Comparison of ENCODE assay signal across 10 mouse cellular contexts in the genomic region with DNA sequence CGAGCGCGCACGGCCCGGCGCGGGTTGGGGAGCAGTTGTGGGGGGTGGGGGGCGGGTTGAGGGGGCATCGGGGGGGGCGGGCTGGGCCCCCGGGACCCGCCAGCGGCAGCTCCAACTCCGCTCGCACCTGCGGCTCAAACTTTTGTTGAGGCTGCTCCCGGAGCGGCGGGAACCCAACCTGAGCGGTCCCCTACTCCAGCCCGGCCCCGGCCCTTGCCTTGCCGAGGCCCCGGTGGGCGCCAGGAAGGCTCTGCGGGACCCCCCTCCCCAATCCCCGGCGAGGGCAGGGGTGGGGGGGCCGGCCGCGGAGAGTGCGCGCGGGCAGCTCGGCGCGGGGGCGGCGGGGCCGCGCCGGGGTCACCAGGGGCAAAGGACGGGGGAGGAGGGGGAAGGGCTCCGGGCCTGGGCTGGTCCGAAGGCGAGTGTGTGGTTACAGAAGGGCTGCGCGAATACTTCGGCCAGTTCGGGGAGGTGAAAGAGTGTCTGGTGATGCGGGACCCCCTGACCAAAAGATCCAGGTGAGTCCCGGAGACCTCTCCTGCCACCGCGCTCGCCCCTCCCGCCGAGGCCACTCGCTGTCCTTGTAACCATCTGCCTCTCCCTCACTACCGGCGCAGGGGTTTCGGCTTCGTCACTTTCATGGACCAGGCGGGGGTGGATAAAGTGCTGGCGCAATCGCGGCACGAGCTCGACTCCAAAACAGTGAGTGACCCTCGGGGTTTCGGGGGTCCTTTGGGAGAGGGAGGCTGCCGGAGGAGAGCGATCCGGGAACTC. TPM values are rescaled to one million over a fixed set of nuclear protein-coding genes. Genes with fewer than 3 reads are reported as not detected.
A peak's percentile ranks its signal among the peaks of the same experiment; 100 is the strongest.
DNase-seq lines count a peak whose midpoint lies in the region; ATAC-seq and TF ChIP-seq lines count a peak whose summit lies in the region.
"Had no signal": no experiment of that assay in that cellular context is flagged by ENCODE, and none has a peak within 500 bp of the region (broad histone marks: within the 10 kb centered on the region; RNA-seq: fewer than 3 reads in every experiment).

No protein-coding gene starts in this region.

- ATAC-seq in forebrain, embryonic 16.5 days = no peak
- no peak for ATAC-seq in liver, embryonic 14.5 days (ENCODE audit: insufficient read depth)

- peak overlapping the region; percentile 93 for H3K27ac ChIP-seq in forebrain, embryonic 16.5 days (ENCODE audit: low read length)
- H3K27ac ChIP-seq in liver, embryonic 14.5 days = no peak overlapping the region

- peaks cover 2% of the 10 kb centered on the region; the same call in 1 of the 2 replicates for H3K36me3 ChIP-seq in forebrain, embryonic 16.5 days (ENCODE audit: control insufficient read depth, insufficient read depth)
- H3K36me3 ChIP-seq in liver, embryonic 14.5 days (replicated peaks; ENCODE audit: control insufficient read depth, insufficient read depth, low read depth) = no peaks in the 10 kb centered on the region
- H3K36me3 ChIP-seq: G1E had no signal

- peak; percentile 24 for DNase-seq in gastrocnemius, postnatal 10 days
- no peak for DNase-seq in gastrocnemius, postnatal 14 days
- DNase-seq in R1 (ENCODE audit: low read depth, low spot score) = peak; percentile 37
- DNase-seq in liver, embryonic 14.5 days (ENCODE audit: low read depth in 3 of 3, low spot score in 3 of 3) = no peak
- DNase-seq in spleen, postnatal 14 days (ENCODE audit: low spot score in 2 of 2) = no peak
- DNase-seq in retina, embryonic 14.5 days (ENCODE audit: low spot score) = no peak
- DNase-seq in layer of hippocampus, adult 9-10 months (ENCODE audit: low spot score) = no peak

- no peak for TF ChIP-seq CTCF in liver, embryonic 14.5 days (IDR thresholded peaks at IDR 0.05; ENCODE audit: low read depth)

- H3K4me3 ChIP-seq in forebrain, embryonic 16.5 days (replicated peaks; ENCODE audit: low read length) = peak overlapping the region; percentile 97
- H3K4me3 ChIP-seq in liver, embryonic 14.5 days (ENCODE audit: insufficient read depth in 1 of 2, low read depth in 2 of 2, low read length in 2 of 2) = peak overlapping the region; percentile 39 to 51

- H3K4me2 ChIP-seq in forebrain, embryonic 16.5 days (ENCODE audit: low read length) = peak overlapping the region; percentile 92
- peak overlapping the region; percentile 54 for H3K4me2 ChIP-seq in liver, embryonic 14.5 days (ENCODE audit: low read depth)

- intact Hi-C loops in gastrocnemius, postnatal 14 days (cut with DNase I; ENCODE audit: low total_unique reads) = no loop called here

- peak overlapping the region; percentile 100 for H3K9ac ChIP-seq in forebrain, embryonic 16.5 days (replicated peaks; ENCODE audit: low read depth, low read length)
- no peak overlapping the region for H3K9ac ChIP-seq in liver, embryonic 14.5 days (replicated peaks)

- H3K9me3 ChIP-seq in forebrain, embryonic 16.5 days (ENCODE audit: control insufficient read depth, low read length) = no peaks in the 10 kb centered on the region
- no peaks in the 10 kb centered on the region for H3K9me3 ChIP-seq in liver, embryonic 14.5 days (ENCODE audit: control insufficient read depth, low read length)

- no peak for TF ChIP-seq EP300 in liver, embryonic 14.5 days (IDR thresholded peaks at IDR 0.05; ENCODE audit: low read depth)

- H3K27me3 ChIP-seq in forebrain, embryonic 16.5 days (replicated peaks; ENCODE audit: control insufficient read depth, insufficient read depth, low read length) = no peaks in the 10 kb centered on the region
- peaks cover 57% of the 10 kb centered on the region for H3K27me3 ChIP-seq in liver, embryonic 14.5 days (ENCODE audit: control insufficient read depth, insufficient read depth, low read length)

- peaks cover 63% of the 10 kb centered on the region for H3K4me1 ChIP-seq in forebrain, embryonic 16.5 days (replicated peaks; ENCODE audit: control insufficient read depth, insufficient read depth, low read length)
- H3K4me1 ChIP-seq in liver, embryonic 14.5 days (replicated peaks; ENCODE audit: control insufficient read depth in 2 of 2, insufficient read depth in 2 of 2, low read length in 1 of 2) = no peaks in the 10 kb centered on the region

- WGBS in forebrain, embryonic 16.5 days = under 1% methylated on average over 53 of the region's 73 CpGs
- WGBS in liver, embryonic 14.5 days (ENCODE audit: insufficient replicate concordance) = 2% methylated on average over 59 of the region's 73 CpGs

RNA-seq across cellular contexts. Expression of a gene that starts 1.0 kb away (rescaled TPM):
- total RNA-seq in gastrocnemius, postnatal 10 days (2021) = 1 to 10 TPM; 2.6 to 6.1 TPM
- total RNA-seq in gastrocnemius, postnatal 14 days (2021) = 1 to 10 TPM; 1.0 to 1.9 TPM
- 53.9 and 62.2 TPM in 2 replicates for polyA plus RNA-seq in forebrain, embryonic 16.5 days (2015; fragmentation: Nextera tagmentation; extraction: Ambion mirVana)
- polyA plus RNA-seq in liver, embryonic 14.5 days (2012; rRNA removed) = 0.95 and 1.2 TPM in 2 replicates
- polyA plus RNA-seq in liver, embryonic 14.5 days (2014; fragmentation: Nextera tagmentation; extraction: Ambion mirVana) = 0.37 and 0.59 TPM in 2 replicates
- total RNA-seq: hematopoietic stem cell, adult 5-6 weeks had no signal

RNA-seq across cellular contexts. Expression of a gene that starts 35.7 kb away (rescaled TPM):
- not detected for total RNA-seq in gastrocnemius, postnatal 10 days (2021)
- not detected for total RNA-seq in gastrocnemius, postnatal 14 days (2021)
- not detected in 2 replicates for polyA plus RNA-seq in forebrain, embryonic 16.5 days (2015; fragmentation: Nextera tagmentation; extraction: Ambion mirVana)
- not detected in 2 replicates for polyA plus RNA-seq in liver, embryonic 14.5 days (2012; rRNA removed)
- not detected in 2 replicates for polyA plus RNA-seq in liver, embryonic 14.5 days (2014; fragmentation: Nextera tagmentation; extraction: Ambion mirVana)
- total RNA-seq: G1E; hematopoietic stem cell, adult 5-6 weeks had no signal

RNA-seq across cellular contexts. Expression of a gene that starts 54.2 kb away (rescaled TPM):
- total RNA-seq in gastrocnemius, postnatal 10 days (2021) = 10 to 100 TPM; 12.7 to 16.6 TPM
- 10 to 100 TPM; 10.3 to 16.6 TPM for total RNA-seq in gastrocnemius, postnatal 14 days (2021)
- polyA plus RNA-seq in forebrain, embryonic 16.5 days (2015; fragmentation: Nextera tagmentation; extraction: Ambion mirVana) = 32.7 and 37.6 TPM in 2 replicates
- 8.4 and 9.4 TPM in 2 replicates for polyA plus RNA-seq in liver, embryonic 14.5 days (2012; rRNA removed)
- polyA plus RNA-seq in liver, embryonic 14.5 days (2014; fragmentation: Nextera tagmentation; extraction: Ambion mirVana) = 2.8 and 3.9 TPM in 2 replicates

Comparison
In these comparisons a context has a peak if more than half of its experiments do, and no peak if none do; other contexts are left out.
1. DNase-seq: peak in gastrocnemius, postnatal 10 days (single experiment) and R1 (single experiment); none in gastrocnemius, postnatal 14 days (single experiment), liver, embryonic 14.5 days (0 of 3), spleen, postnatal 14 days (0 of 2), retina, embryonic 14.5 days (single experiment) and layer of hippocampus, adult 9-10 months (single experiment).